Mouse (Mus musculus): ENCODE results near the gene Gusb. TPM values are rescaled to one million over a fixed set of nuclear protein-coding genes. Genes with fewer than 3 reads are reported as not detected.
"Not testable (repeated sequence)": the region's sequence is repeated elsewhere in the genome, so short reads cannot be mapped to it uniquely, and the experiment has no call there.

Gene Gusb
- total and polyA plus RNA-seq, 2 experiments from 2014 or later, result 27.8 to 31.4 TPM

- Histone ChIP-seq H3K4me3 (ENCODE audit: low read depth, low read length) (no peak overlapping the region), H3K27me3 (ENCODE audit: control insufficient read depth, insufficient read depth, low read length) (no peaks in the 10 kb centered on the region), H3K27ac (ENCODE audit: low read depth) (no peak overlapping the region), H3K9me3 (replicated peaks; ENCODE audit: control insufficient read depth, low read length) (no peaks in the 10 kb centered on the region), H3K36me3 (replicated peaks; ENCODE audit: control insufficient read depth, insufficient read depth, low read length) (peaks cover 5% of the 10 kb centered on the region; the same call in 1 of the 2 replicates), H3K4me2 (ENCODE audit: low read depth, low read length) (no peak overlapping the region), H3K9ac (replicated peaks; ENCODE audit: low read depth, low read length) (no peak overlapping the region), H3K4me1 (ENCODE audit: control insufficient read depth, insufficient read depth) (no peaks in the 10 kb centered on the region; the same call in 1 of the 2 replicates)
- DNase-seq (ENCODE audit: low spot score), result no peak
- no peak for TF ChIP-seq CTCF (IDR thresholded peaks at IDR 0.05; ENCODE audit: low read depth)
- TF ChIP-seq EP300 (IDR thresholded peaks at IDR 0.05; ENCODE audit: low read depth), result no peak
- 78% methylated on average over 4 of the region's 4 CpGs for WGBS
- ATAC-seq (ENCODE audit: insufficient read depth, low read depth), result no peak
These were observed 50.7 kb downstream of the Gusb start for GRCm38 (mm10) chr5:129952143-129952542.

GRCm38 (mm10) chr5:129947528-129948033, 55.3 kb downstream of the Gusb start:
- Histone ChIP-seq H3K4me2 (ENCODE audit: low read depth, low read length) (no peak overlapping the region), H3K9ac (replicated peaks; ENCODE audit: low read depth, low read length) (no peak overlapping the region), H3K4me1 (ENCODE audit: control insufficient read depth, insufficient read depth) (peaks cover 4% of the 10 kb centered on the region; the same call in 1 of the 2 replicates), H3K9me3 (replicated peaks; ENCODE audit: control insufficient read depth, low read length) (no peaks in the 10 kb centered on the region), H3K36me3 (replicated peaks; ENCODE audit: control insufficient read depth, insufficient read depth, low read length) (peaks cover 5% of the 10 kb centered on the region; the same call in 1 of the 2 replicates), H3K27me3 (ENCODE audit: control insufficient read depth, insufficient read depth, low read length) (no peaks in the 10 kb centered on the region), H3K4me3 (ENCODE audit: low read depth, low read length) (no peak overlapping the region), H3K27ac (ENCODE audit: low read depth) (no peak overlapping the region)
- ATAC-seq (ENCODE audit: insufficient read depth, low read depth), result no peak
- no peak for DNase-seq (ENCODE audit: low spot score)
- 71% methylated on average over 2 of the region's 2 CpGs for WGBS
- TF ChIP-seq EP300 (IDR thresholded peaks at IDR 0.05; ENCODE audit: low read depth) (no peak), CTCF (IDR thresholded peaks at IDR 0.05; ENCODE audit: low read depth) (no peak)

DNA sequence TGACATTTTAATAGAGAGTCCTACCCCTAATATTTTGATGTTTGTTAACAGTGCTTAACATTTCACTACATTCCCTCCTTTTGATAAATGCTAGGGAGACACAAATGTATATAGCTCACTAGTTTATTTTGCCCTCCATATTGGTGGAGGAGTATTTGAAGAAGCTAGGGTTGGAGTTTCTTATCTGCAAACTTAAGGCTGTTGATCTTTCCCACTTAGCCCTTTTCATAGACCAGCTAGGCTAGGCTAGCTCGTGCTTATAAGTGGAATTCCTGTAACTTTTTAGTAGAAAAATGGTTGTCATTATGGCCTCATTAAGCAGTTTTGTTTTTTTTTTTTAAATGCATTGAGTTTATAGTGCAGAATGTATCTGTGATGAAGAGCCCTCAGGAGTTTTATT, 59.4 kb downstream of the Gusb start:
- TF ChIP-seq CTCF (IDR thresholded peaks at IDR 0.05; ENCODE audit: low read depth), result no peak
- TF ChIP-seq EP300 (IDR thresholded peaks at IDR 0.05; ENCODE audit: low read depth), result no peak
- peaks cover 5% of the 10 kb centered on the region; the same call in 1 of the 2 replicates for H3K36me3 ChIP-seq (replicated peaks; ENCODE audit: control insufficient read depth, insufficient read depth, low read length)
- no peak for DNase-seq (ENCODE audit: low spot score)
- H3K27me3 ChIP-seq (ENCODE audit: control insufficient read depth, insufficient read depth, low read length), result no peaks in the 10 kb centered on the region
- H3K4me1 ChIP-seq (ENCODE audit: control insufficient read depth, insufficient read depth), result peaks cover 5% of the 10 kb centered on the region; the same call in 1 of the 2 replicates
- no peak for ATAC-seq (ENCODE audit: insufficient read depth, low read depth)
- H3K9me3 ChIP-seq (replicated peaks; ENCODE audit: control insufficient read depth, low read length), result no peaks in the 10 kb centered on the region
- 60% methylated on average over 1 of the region's 1 CpGs for WGBS
- no peak overlapping the region for H3K27ac ChIP-seq (ENCODE audit: low read depth)
- H3K4me2 ChIP-seq (ENCODE audit: low read depth, low read length), result no peak overlapping the region
- no peak overlapping the region for H3K4me3 ChIP-seq (ENCODE audit: low read depth, low read length)
- no peak overlapping the region for H3K9ac ChIP-seq (replicated peaks; ENCODE audit: low read depth, low read length)

DNA sequence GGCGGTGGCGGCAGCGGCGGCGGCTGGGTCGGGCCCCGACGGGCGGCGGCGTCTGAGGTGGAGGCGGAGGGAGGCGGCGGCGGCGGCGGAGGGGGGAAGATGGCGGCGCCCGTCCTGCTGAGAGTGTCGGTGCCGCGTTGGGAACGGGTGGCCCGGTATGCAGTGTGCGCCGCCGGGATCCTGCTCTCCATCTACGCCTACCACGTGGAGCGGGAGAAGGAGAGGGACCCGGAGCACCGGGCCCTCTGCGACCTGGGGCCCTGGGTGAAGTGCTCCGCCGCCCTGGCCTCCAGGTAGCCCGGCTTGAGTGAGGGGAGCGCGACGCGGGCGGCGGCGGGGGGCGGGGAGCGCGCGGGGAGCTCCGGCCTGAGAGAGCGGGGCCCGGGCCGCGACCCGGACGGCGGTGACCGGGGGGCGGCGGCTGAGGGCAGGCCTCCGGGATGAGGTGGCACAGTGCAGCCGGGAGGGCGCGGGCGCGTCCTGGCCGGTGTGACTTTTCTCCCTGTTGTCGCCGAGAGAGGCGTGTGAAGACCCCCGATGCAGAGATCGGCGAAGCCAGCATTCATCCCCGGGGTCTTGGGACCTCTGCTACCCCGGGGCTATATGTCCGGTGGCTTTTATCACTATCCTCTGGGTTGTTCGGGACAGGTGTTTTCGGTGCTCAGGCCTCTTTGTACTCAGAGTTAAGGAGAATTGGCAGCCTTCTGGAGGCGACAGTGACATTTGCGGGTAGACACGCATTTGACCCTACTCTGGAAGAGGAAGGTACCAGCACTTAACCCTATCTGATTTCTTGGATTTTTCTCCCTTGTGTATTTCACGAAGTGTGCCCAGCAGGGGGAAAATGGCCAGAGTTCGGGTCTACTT, 60.5 kb downstream of the Gusb start:
- not testable (repeated sequence) for H3K27me3 ChIP-seq (ENCODE audit: control insufficient read depth, insufficient read depth, low read length); H3K4me1 ChIP-seq (ENCODE audit: control insufficient read depth, insufficient read depth); H3K9me3 ChIP-seq (replicated peaks; ENCODE audit: control insufficient read depth, low read length); H3K36me3 ChIP-seq (replicated peaks; ENCODE audit: control insufficient read depth, insufficient read depth, low read length); DNase-seq (ENCODE audit: low spot score)
- 1% methylated on average over 43 of the region's 82 CpGs for WGBS
- Histone ChIP-seq H3K4me3 (ENCODE audit: low read depth, low read length) (peak overlapping the region; percentile 62), H3K27ac (ENCODE audit: low read depth) (peak overlapping the region; percentile 76), H3K9ac (replicated peaks; ENCODE audit: low read depth, low read length) (peak overlapping the region; percentile 75), H3K4me2 (ENCODE audit: low read depth, low read length) (peak overlapping the region; percentile 69)
- peak; percentile 11 for ATAC-seq (ENCODE audit: insufficient read depth, low read depth)

- Histone ChIP-seq H3K4me3 (ENCODE audit: low read depth, low read length) (peak within 1 kb of the TSS; percentile 62), H3K27ac (ENCODE audit: low read depth) (peak within 1 kb of the TSS; percentile 76), H3K9me3 (replicated peaks; ENCODE audit: control insufficient read depth, low read length) (no peaks in the 10 kb centered on the region), H3K36me3 (replicated peaks; ENCODE audit: control insufficient read depth, insufficient read depth, low read length) (no peaks in the 10 kb centered on the region; the same call in 1 of the 2 replicates), H3K4me2 (ENCODE audit: low read depth, low read length) (peak within 1 kb of the TSS; percentile 69), H3K4me1 (ENCODE audit: control insufficient read depth, insufficient read depth) (peaks cover 5% of the 10 kb centered on the region; the same call in 1 of the 2 replicates), H3K9ac (replicated peaks; ENCODE audit: low read depth, low read length) (peak within 1 kb of the TSS; percentile 75), H3K27me3 (ENCODE audit: control insufficient read depth, insufficient read depth, low read length) (no peaks in the 10 kb centered on the region)
- TF ChIP-seq EP300 (IDR thresholded peaks at IDR 0.05; ENCODE audit: low read depth), result no peak
- TF ChIP-seq CTCF (IDR thresholded peaks at IDR 0.05; ENCODE audit: low read depth), result no peak
- ATAC-seq (ENCODE audit: insufficient read depth, low read depth) (peak; percentile 94), DNase-seq (ENCODE audit: low spot score) (peak; percentile 99)
- WGBS, result 1% methylated on average over 54 of the region's 59 CpGs
These were observed 61.3 kb downstream of the Gusb start, which contains the start of gene Vkorc1l1 for GRCm38 (mm10) chr5:129941495-129942045. Vkorc1l1 (plus strand) TSS chr5:129941970.

Measured in heart, postnatal 0 days (tissue).